Mouse (Mus musculus): ENCODE measurements at regions not wholly inside any gene's neighbourhood (a gene's known extent, or its start where the extent isn't known, plus 50 kb on each side); places are given as distances from the start of the nearest gene placed in this dataset.

- no peak for DNase-seq (ENCODE audit: low read depth, low spot score)
Measured at GRCm38 (mm10) chr6:127341604-127342003, 105.0 kb upstream of the Parp11 start.

- DNase-seq (ENCODE audit: low read depth, low spot score), result no peak
Measured at GRCm38 (mm10) chr6:127348770-127349409, 97.8 kb upstream of the Parp11 start.

GRCm38 (mm10) chr6:127349479-127350110 is 97.0 kb upstream of the Parp11 start:
- DNase-seq (ENCODE audit: low read depth, low spot score), result no peak

- DNase-seq (ENCODE audit: low read depth, low spot score), result no peak
Measured at GRCm38 (mm10) chr6:127351691-127352090, 94.9 kb upstream of the Parp11 start.

GRCm38 (mm10) chr6:127355112-127355511 is 91.5 kb upstream of the Parp11 start:
- DNase-seq (ENCODE audit: low read depth, low spot score), result no peak

- no peak for DNase-seq (ENCODE audit: low read depth, low spot score)
Measured at GRCm38 (mm10) chr6:127356442-127356841, 90.2 kb upstream of the Parp11 start.

- no peak for DNase-seq (ENCODE audit: low read depth, low spot score)
Measured at GRCm38 (mm10) chr6:127358805-127359204, 87.8 kb upstream of the Parp11 start.

GRCm38 (mm10) chr6:127359391-127359874 is 87.2 kb upstream of the Parp11 start:
- peak; percentile 45 for DNase-seq (ENCODE audit: low read depth, low spot score)

GRCm38 (mm10) chr6:127362166-127362565 is 84.5 kb upstream of the Parp11 start:
- DNase-seq (ENCODE audit: low read depth, low spot score), result no peak

GRCm38 (mm10) chr6:127362966-127363752 is 83.5 kb upstream of the Parp11 start:
- DNase-seq (ENCODE audit: low read depth, low spot score), result no peak

- DNase-seq (ENCODE audit: low read depth, low spot score), result no peak
Measured at GRCm38 (mm10) chr6:127363871-127364590, 82.6 kb upstream of the Parp11 start.

- no peak for DNase-seq (ENCODE audit: low read depth, low spot score)
Measured at GRCm38 (mm10) chr6:127364591-127365187, 82.0 kb upstream of the Parp11 start.

GRCm38 (mm10) chr6:127365246-127365645 is 81.4 kb upstream of the Parp11 start:
- DNase-seq (ENCODE audit: low read depth, low spot score), result no peak

- no peak for DNase-seq (ENCODE audit: low read depth, low spot score)
Measured at GRCm38 (mm10) chr6:127365651-127366050, 81.0 kb upstream of the Parp11 start.

GRCm38 (mm10) chr6:127373052-127373451 is 73.6 kb upstream of the Parp11 start:
- no peak for DNase-seq (ENCODE audit: low read depth, low spot score)

GRCm38 (mm10) chr6:127373797-127374463 is 72.7 kb upstream of the Parp11 start:
- DNase-seq (ENCODE audit: low read depth, low spot score), result no peak

GRCm38 (mm10) chr6:127374464-127375143 is 72.0 kb upstream of the Parp11 start:
- no peak for DNase-seq (ENCODE audit: low read depth, low spot score)

- DNase-seq (ENCODE audit: low read depth, low spot score), result no peak
Measured at GRCm38 (mm10) chr6:127375144-127375529, 71.5 kb upstream of the Parp11 start.

GRCm38 (mm10) chr6:127375711-127376199 is 70.9 kb upstream of the Parp11 start:
- no peak for DNase-seq (ENCODE audit: low read depth, low spot score)

GRCm38 (mm10) chr6:127378701-127379100 is 67.9 kb upstream of the Parp11 start:
- DNase-seq (ENCODE audit: low read depth, low spot score), result no peak

Data from ES-CJ7 (cell line).